Mouse (Mus musculus): ENCODE measurements at regions not wholly inside any gene's neighbourhood (a gene's known extent, or its start where the extent isn't known, plus 50 kb on each side); places are given as distances from the start of the nearest gene placed in this dataset.

DNA sequence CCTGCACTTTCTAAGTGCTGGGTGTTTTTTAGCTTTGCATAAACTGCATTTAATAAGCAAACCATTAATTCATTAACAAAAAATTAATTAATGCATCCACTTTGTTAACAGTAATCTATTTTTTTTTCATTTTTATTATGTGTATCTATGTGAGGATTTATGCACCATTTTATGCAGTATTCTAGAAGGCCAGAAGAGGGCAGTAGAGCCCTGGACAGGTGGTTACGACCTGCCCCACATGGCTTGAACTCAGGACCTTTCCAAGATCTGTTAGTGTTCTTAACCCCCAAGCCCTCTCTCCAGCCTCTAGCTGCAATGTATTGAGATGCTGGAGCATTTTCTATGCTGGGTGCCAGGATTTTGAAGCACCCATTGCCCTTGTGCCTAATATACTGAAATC is 377.6 kb upstream of the Tbx3 start:
- in situ Hi-C loops (cut with MboI; ENCODE audit: low pct_unique_long_range_greater_than_20kb in 1 of 2, low sequenced_read_pairs in 2 of 2, unreplicated experiment in 1 of 2), result loop anchor here in 1 of 2 experiments (5.0 kb wide), 1 partner anchor 394 kb away; no protein-coding TSS in a partner anchor

DNA sequence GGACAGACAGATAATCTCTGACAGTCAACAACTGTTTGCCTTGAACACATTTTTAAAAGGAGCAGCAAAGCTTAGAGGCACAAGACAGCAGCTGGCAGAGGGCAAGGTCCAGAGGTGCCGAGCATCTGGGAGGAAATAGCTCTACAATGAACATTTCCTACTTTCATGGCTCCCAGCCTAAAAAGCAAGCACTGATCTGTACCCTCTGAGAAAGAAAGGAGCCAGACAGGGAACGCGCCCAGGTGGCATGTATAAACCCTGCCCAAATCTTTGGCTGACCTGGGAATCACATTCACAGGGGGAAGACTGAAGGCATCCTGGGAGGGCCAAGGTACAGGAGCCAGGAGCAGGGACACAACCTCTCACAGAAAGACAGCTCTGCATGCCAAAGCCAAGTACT is 371.2 kb upstream of the Tbx3 start:
- in situ Hi-C loops (cut with MboI; ENCODE audit: low pct_unique_long_range_greater_than_20kb in 1 of 2, low sequenced_read_pairs in 2 of 2, unreplicated experiment in 1 of 2), result no loop called here

DNA sequence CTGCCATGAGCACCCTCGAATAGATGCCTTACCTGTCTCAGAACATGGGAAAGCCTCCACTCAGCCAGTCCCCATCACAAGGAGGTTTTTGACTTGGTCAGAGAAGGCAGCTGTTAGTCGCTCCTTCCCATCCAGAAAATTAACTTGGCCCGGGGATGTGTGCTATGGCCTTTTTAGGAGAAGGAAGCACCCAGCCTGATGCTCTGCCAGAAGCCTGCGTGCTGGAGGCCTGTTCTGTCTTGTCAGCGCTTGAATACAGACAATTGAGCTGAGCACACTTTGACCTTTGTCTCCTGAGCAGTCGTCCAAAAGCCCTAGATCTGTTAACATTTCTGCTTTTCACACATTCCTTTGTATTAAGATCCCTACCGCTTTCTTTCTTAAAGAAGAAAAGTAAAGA is 370.4 kb upstream of the Tbx3 start:
- in situ Hi-C loops (cut with MboI; ENCODE audit: low pct_unique_long_range_greater_than_20kb in 1 of 2, low sequenced_read_pairs in 2 of 2, unreplicated experiment in 1 of 2), result no loop called here

DNA sequence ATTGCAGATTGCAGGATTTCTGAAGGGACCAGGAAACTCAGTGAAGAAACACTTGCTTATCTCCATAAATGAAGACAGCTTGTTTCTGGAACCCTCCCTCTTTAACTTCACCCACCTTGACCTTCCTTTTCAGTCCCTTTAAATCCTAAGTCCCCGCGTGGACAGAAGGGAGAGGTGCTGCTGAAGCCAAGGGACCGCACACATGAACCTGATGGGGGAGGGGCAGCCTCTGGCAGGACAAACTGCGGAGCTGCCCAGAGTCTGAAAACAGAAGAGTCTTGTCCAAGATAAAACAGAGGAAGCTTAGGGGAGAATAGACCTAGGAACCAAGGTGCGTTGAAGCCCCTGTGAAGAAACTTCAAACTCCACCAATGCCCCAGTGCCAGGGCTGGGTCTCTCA is 368.9 kb upstream of the Tbx3 start:
- in situ Hi-C loops (cut with MboI; ENCODE audit: low pct_unique_long_range_greater_than_20kb in 1 of 2, low sequenced_read_pairs in 2 of 2, unreplicated experiment in 1 of 2), result no loop called here

DNA sequence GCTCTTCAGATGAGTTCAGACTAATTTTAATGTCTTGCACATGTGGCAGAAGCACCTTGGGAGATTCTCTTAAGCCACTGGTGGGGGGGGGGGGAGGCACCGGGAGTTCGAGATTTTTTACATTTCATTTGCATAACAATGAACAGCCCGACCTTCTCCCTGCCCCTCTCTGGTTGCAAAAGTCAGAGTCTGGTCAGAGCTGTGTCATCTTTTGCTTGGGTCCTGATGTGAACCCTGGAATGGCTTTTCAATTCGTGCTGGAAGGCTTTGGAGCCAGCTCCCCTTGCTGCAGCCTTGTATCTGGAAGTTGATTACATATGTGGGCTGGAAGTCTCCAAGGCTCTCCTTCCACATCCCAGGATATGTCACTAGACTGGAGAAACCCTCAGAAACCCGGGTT is 365.7 kb upstream of the Tbx3 start:
- in situ Hi-C loops (cut with MboI; ENCODE audit: low pct_unique_long_range_greater_than_20kb in 1 of 2, low sequenced_read_pairs in 2 of 2, unreplicated experiment in 1 of 2), result loop anchor here in 1 of 2 experiments (5.0 kb wide), 1 partner anchor 383 kb away; no protein-coding TSS in a partner anchor

DNA sequence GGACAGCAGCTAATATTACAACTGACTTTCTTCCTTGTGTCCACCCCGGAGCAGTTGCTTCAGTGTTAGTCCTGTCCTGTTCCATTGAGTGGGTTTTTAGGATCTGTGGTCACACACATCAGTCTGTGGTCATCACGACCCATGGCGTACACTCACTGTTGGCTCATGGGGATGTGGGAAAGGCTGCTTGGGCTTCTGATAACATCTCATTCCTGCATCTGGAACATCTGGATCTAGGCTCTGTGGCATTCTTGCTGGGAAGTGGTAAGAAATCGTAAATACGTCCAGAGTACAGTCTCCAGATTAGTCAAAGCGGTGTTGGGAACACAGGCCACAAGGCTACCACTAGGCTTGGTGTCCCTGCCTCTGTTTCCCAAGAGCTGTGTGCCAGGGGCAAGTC is 362.7 kb upstream of the Tbx3 start:
- in situ Hi-C loops (cut with MboI; ENCODE audit: low pct_unique_long_range_greater_than_20kb in 1 of 2, low sequenced_read_pairs in 2 of 2, unreplicated experiment in 1 of 2), result loop anchor here in 1 of 2 experiments (5.0 kb wide), 1 partner anchor 380 kb away; no protein-coding TSS in a partner anchor

DNA sequence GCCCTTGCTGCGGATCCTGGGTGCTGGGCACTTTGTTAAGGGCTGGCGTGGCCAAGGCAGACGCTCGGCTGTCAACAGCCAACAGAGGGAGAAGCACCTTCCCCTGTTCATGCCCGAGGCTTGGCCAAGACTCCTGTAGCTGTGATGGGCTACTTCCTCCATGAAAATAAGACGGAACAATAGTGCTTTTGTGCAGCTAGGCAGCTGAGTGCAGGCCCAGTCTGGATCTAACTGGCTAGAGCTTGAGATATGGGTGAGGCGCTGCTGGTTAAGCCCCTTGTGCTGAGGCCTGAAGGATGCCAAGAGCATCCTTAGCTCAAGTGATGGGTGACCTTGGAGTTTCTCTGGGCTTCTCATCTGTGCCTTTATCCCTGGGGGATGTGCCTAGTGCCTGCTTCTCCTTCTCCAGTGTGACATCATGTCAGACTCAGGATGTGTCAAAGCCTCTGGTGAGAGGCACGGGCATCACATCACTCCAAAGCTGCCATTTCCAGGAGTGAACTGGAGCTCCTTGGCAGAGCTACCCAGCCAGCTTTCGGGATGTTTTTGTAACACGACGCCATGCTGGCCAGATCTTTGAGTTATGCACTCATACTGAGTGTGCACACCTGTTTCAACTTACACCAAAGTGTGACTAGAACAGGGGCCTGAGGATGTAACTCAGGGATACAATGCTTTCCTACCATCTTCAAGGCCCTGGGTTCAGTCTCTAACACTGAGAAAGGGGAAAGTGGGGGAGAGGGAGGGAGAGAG is 360.1 kb upstream of the Tbx3 start:
- in situ Hi-C loops (cut with MboI; ENCODE audit: low pct_unique_long_range_greater_than_20kb in 1 of 2, low sequenced_read_pairs in 2 of 2, unreplicated experiment in 1 of 2), result no loop called here

DNA sequence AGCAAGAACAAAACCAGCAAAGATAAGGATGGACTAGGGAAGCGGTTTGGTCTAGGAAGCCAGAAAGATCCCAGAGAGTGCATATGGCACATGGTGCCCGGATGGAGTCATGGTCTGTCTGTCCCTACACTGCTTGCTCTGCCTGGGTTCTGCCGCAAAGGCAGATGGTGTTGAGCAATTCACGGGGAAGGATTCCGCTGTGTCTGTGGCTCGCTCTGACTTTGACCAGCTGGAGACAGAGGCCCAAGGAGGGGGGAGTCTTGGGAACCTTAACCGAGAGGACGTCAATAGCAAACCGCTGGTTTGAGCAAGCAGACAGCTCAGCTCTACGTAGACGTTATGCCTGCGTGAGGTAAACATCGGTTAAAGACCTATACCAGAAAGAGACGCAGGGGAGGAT is 357.7 kb upstream of the Tbx3 start:
- in situ Hi-C loops (cut with MboI; ENCODE audit: low pct_unique_long_range_greater_than_20kb in 1 of 2, low sequenced_read_pairs in 2 of 2, unreplicated experiment in 1 of 2), result no loop called here

DNA sequence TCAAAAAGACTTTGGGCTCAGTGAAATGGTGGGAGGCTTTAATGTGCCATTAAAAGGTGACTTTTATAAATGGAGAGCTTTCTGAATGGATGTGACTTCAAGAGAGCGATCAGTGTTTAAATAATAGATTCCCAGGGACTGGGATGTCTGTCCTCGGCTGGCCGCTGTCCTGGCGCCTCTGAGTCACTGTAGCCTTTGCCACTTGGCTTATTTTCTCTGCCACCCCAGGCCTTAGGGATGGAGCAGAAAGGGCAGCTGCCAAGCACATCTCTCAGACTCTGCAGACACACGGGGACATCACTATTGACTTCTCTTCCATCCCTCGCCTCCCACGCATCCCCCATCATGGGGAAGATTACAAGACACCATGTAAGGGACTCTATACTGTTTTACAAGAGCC is 355.3 kb upstream of the Tbx3 start:
- in situ Hi-C loops (cut with MboI; ENCODE audit: low pct_unique_long_range_greater_than_20kb in 1 of 2, low sequenced_read_pairs in 2 of 2, unreplicated experiment in 1 of 2), result no loop called here

DNA sequence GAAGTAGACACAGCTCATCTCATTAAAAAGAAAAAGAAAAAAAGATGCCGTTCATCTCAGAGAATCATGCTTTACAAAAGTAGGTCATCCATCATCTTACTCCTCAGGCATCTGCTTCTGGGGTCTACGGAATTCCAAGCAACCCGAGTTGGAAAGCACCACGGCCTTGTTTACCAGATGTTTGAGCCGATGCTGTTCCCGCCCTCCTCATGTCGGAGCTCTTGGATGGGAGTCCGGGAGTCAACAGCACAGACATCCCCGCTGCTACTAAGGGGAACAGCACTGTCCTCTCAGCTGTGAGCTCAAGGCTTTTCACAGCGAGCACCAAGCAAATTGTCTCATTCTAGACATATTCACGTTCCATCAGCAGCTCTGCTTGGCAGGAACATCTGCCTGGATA is 352.9 kb upstream of the Tbx3 start:
- in situ Hi-C loops (cut with MboI; ENCODE audit: low pct_unique_long_range_greater_than_20kb in 1 of 2, low sequenced_read_pairs in 2 of 2, unreplicated experiment in 1 of 2), result no loop called here

DNA sequence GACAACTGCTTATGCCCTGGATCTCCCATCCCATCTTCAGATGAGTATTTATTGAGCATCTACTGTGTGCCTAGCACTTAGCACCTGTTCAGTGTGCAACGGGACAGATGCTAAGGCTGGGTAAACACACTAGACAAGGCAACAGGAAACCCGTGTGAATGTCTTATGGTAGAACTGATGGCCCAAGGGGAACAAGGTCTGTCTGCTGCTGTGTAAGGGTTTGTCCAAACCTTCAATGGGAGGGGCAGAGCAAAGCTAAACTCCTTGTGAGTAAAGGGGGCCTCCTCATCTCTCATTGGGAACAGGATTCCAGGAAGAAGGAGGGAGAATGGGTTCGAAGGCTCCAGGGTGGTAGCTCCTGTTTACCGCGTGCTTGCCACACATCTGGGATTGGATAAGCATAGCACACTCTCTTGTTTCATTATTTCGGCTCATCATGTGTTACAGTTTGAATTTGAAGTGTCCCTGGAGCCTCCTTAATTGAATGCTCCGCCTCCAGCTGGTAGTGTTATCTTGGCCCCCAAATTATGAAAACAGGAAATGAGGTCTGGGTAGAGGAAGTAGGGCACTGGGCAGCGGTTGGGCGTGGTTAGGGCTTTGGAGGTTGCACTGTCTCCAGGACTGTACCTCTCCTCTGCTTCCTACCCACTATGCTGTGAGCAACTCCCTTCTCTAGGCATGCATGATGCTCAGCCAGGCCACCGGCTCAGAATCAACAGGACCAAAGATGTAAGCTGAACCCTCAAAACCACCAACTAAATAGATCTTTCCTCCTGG is 348.9 kb upstream of the Tbx3 start:
- in situ Hi-C loops (cut with MboI; ENCODE audit: low pct_unique_long_range_greater_than_20kb in 1 of 2, low sequenced_read_pairs in 2 of 2, unreplicated experiment in 1 of 2), result no loop called here

DNA sequence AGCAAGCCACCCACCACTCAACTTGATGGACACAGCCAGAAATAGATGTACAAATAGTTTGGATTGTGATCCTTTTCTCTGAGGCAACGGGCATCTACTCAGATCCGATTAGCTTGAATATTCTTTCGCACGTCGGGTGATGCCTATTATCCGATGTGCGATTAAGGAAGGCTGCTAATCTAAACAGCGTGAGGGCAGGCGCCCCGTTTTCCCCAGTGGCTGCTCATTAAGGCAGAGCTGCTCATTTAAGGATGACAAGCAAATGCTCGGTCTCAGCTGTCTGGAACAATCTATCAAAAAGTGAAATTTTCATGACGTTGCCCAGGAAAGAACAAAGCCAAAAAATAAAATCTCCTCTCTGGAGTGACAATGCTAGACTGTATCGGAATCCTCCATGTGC is 348.1 kb upstream of the Tbx3 start:
- in situ Hi-C loops (cut with MboI; ENCODE audit: low pct_unique_long_range_greater_than_20kb in 1 of 2, low sequenced_read_pairs in 2 of 2, unreplicated experiment in 1 of 2), result no loop called here

DNA sequence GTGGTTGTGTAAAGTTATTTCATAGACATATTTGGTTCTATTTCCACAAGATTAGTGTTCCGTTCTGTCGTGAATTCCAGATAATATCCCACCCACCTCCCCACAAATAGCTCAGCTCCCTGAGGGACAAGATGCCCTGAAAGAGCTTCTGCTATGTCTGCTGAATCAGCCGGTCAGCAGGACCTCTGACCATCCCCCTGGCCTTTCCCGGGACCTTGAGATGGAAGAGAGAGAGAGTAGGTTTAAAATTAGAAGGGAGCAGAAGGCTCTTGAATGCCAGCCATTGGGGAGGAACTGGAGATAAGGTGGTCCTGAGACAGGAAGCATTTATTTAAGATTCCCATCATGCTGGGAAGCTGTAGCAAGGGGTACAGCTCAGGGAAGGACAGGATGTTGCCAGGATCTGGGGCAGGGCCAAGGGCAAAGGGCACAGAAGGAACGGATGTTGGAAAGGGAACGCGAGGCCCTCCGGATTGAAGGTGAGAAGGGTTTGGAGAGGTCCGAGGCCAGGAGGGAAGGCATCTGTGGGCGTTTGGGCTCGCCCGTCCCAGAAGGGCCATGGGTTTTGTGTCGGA is 344.7 kb upstream of the Tbx3 start:
- in situ Hi-C loops (cut with MboI; ENCODE audit: low pct_unique_long_range_greater_than_20kb in 1 of 2, low sequenced_read_pairs in 2 of 2, unreplicated experiment in 1 of 2), result no loop called here

DNA sequence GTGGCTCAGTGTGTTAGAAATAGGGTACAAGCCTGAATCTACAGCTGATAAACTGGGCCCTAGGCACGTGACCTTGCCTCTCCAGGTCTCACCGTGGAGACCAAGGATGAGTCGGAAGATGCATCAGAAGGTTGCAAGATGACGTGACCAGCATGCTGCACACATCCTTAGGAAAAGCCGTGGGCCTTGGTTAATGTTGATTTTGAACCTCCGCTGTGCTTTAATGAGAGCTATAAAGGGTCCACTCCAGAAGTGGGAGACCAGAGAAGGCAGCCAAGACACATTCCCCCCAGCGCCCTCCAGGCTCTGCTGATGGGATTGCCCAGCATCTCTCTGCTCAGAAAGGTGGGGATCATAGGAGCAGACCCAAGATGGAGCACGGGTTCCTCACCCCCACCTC is 343.6 kb upstream of the Tbx3 start:
- in situ Hi-C loops (cut with MboI; ENCODE audit: low pct_unique_long_range_greater_than_20kb in 1 of 2, low sequenced_read_pairs in 2 of 2, unreplicated experiment in 1 of 2), result no loop called here

DNA sequence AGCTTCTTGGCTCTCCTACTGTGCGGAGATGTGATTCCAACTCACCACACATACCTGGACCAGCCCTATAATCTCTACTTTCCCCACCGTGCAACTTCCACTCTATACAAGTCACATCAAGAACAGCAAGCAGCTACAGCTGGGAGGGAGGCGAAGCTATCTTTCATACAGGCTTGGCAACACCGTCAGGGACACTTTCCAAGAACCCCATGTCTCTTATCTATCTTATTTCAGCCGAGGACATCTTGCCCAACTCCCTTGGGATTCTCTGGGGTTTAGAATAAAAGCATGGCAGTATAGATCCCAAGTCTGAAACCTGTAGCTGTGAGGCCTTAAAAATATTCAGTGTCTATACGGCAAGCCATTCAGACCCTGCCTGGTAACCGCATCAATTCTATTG is 341.5 kb upstream of the Tbx3 start:
- in situ Hi-C loops (cut with MboI; ENCODE audit: low pct_unique_long_range_greater_than_20kb in 1 of 2, low sequenced_read_pairs in 2 of 2, unreplicated experiment in 1 of 2), result no loop called here

DNA sequence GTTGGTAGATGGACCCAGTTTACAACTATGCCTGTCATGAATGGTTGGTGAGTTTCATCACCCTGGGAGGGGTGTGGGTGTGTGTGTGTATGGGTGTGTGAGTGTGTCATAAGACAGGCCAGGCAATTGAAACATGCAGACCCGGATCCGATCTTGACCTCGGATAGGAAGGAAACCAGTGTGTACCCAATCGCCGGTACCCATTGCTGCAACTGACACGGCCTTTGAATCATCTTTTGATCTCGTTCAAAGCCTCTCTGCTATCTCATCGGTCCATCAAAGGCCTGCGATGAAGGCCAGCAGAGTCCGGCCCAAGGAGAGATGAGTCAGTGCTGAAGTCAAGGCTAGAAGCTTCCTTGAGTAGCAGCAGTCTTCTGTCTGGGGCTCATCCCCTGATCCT is 341.1 kb upstream of the Tbx3 start:
- in situ Hi-C loops (cut with MboI; ENCODE audit: low pct_unique_long_range_greater_than_20kb in 1 of 2, low sequenced_read_pairs in 2 of 2, unreplicated experiment in 1 of 2), result no loop called here

DNA sequence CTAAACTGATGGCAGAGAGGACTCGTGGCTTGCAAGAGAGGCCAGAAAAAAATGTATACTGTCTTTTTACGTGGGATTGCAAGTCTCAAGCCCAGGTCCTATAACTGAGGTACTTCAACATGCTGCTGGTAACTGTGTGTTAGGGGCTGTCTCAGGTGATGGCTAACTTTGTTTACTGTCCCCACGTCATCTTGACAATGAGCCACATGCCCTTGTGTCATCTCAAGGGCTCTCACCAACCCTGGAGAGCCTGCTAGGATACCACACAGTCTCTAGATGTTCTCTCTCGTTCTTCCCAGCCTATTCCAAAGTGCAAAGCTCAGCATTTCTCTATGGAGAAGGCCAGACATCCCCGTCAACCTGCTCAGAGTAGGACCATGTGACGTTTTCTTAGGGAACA is 340.6 kb upstream of the Tbx3 start:
- in situ Hi-C loops (cut with MboI; ENCODE audit: low pct_unique_long_range_greater_than_20kb in 1 of 2, low sequenced_read_pairs in 2 of 2, unreplicated experiment in 1 of 2), result no loop called here

DNA sequence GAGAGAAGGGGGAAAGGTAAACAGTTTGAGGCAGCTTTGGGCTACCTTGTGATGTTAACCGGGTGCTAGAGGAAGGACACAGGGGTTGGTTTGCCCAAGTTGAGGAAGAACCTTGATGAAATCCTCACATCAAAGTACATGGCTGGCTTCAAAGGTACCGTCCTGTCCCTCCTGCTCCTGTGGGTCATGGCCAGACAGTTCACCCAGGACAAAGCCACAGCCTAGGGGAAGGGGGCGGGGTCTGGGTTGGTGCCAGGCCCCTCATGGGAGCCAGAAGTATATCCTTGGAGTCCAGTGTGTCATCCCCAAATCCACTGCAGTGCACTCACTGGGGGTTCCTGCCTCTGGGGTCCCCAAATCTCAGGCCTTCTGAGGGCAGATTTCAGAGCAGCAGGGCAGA is 339.0 kb upstream of the Tbx3 start:
- in situ Hi-C loops (cut with MboI; ENCODE audit: low pct_unique_long_range_greater_than_20kb in 1 of 2, low sequenced_read_pairs in 2 of 2, unreplicated experiment in 1 of 2), result no loop called here

DNA sequence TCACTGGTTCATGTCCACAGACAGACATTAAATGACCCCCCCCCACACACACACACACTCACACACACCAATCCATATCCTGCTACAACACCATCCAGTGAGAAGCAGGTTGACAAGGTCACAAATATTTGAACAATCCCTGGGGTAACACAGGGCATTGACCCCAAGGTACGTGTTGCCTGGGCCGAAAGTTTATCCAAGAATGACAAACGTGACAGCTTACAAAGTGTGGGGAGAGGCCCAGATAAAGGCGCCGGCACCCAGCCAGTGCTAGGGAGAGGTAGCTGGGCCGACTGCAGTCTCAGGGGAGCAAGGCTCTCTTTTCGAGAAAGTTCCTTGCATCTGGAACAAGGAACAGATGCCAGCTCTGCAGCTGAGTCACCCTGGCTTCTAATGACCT is 337.8 kb upstream of the Tbx3 start:
- in situ Hi-C loops (cut with MboI; ENCODE audit: low pct_unique_long_range_greater_than_20kb in 1 of 2, low sequenced_read_pairs in 2 of 2, unreplicated experiment in 1 of 2), result no loop called here

DNA sequence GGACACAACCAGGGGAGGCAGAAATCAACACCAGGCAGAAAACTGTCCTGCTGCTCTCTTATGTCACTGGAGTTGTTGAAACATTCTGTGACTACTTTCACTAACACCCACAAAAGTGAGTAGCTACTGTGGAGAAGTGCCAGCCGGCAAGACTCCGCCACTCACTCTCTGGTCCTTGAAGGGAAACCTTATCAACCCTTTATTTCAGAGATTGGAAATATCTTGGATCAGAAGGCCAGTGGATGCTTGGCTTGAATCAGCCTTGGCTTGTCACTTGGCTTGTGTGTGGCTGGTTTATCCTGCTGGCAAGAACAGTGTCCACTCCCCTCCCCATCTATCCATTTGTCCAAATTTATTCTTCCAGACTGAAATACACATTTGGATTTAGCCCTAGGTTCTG is 335.3 kb upstream of the Tbx3 start:
- in situ Hi-C loops (cut with MboI; ENCODE audit: low pct_unique_long_range_greater_than_20kb in 1 of 2, low sequenced_read_pairs in 2 of 2, unreplicated experiment in 1 of 2), result no loop called here
